Mouse (Mus musculus) adrenal gland, adult (tissue): ENCODE data around the gene Zkscan1.
"Not testable (repeated sequence)": the region's sequence is repeated elsewhere in the genome, so short reads cannot be mapped to it uniquely, and the experiment has no call there.

Experiments
- DNase-seq, 2 experiments: peaks; one replicate each; pipeline ENCODE4 v3.0.0; 2022 to 2023; ENCODE audit warnings: low spot score in 1 of 2; ENCODE audit not compliant: inconsistent age in 2 of 2

Gene Zkscan1

GRCm38 (mm10) chr5:138084996-138085395, at the start of gene Zkscan1:
Zkscan1 (plus strand) TSS chr5:138085084.
- DNase-seq = peak; percentile 87 to 95

- DNase-seq = not testable (repeated sequence)
These were observed 32.0 kb upstream of the Zkscan1 start, which contains the start of gene Smok3c for GRCm38 (mm10) chr5:138052894-138053293. Smok3c (plus strand) TSS chr5:138053194.

GRCm38 (mm10) chr5:138073803-138074202, 11.1 kb upstream of the Zkscan1 start:
- DNase-seq = no peak

GRCm38 (mm10) chr5:138075684-138076083, 9.2 kb upstream of the Zkscan1 start:
- peak in 1 of 2 experiments; percentile 77 for DNase-seq

GRCm38 (mm10) chr5:138076148-138076547, 8.7 kb upstream of the Zkscan1 start:
- no peak for DNase-seq

DNA sequence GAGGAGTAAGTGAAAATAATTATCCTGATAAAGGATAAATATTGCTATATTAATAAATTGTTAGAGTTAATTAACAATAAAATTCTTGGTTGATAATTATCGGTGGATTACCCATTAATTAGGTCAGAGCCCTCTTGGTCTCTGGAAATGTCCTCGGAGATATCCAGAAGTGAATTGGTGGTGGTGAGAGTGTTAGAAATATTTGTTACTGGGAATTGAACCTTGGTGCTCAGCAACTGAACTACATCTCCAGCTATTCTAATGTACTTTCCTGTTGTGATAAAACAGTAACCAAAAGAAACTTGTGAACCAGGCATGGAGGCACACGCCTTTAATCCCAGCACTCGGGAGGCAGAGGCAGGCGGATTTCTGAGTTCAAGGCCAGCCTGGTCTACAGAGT, 4.4 kb upstream of the Zkscan1 start:
- DNase-seq = no peak

GRCm38 (mm10) chr5:138081446-138081845, 3.4 kb upstream of the Zkscan1 start:
- peak in 1 of 2 experiments; percentile 12 for DNase-seq

DNA sequence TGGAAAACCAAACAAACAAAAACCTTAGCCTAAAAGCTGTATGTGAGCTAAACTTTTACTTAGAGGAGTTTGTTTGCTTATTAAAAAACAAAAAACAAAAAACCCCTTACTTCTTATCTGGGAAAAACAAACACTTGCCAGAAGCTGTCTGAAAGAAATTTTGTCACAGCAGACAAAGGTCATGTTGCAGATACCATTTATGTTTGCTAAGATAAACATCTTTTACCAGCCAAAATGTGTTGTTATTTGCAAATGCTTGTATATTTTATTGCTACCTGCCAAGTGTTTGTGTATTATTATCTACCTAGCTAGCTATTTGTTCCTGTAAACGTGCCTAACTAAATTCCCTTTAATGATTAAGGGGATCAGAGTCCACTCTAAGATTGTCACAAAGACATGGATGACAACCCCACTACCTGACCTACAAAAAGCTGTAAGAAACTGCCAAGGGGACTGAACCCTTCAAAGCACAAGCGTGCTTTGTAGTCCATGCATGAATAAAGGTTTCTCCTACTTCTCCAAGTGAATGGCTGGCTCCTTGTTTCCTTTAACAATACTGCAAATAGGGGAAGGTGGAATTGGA, 1.5 kb upstream of the Zkscan1 start:
- no peak for DNase-seq

GRCm38 (mm10) chr5:138083936-138084335, 948 bp upstream of the Zkscan1 start:
- DNase-seq = peak in 1 of 2 experiments; percentile 21

GRCm38 (mm10) chr5:138084507-138084906, 377 bp upstream of the Zkscan1 start:
- peak in 1 of 2 experiments; percentile 49 for DNase-seq

GRCm38 (mm10) chr5:138085421-138085911, 582 bp downstream of the Zkscan1 start:
- peak; percentile 31 to 83 for DNase-seq

DNA sequence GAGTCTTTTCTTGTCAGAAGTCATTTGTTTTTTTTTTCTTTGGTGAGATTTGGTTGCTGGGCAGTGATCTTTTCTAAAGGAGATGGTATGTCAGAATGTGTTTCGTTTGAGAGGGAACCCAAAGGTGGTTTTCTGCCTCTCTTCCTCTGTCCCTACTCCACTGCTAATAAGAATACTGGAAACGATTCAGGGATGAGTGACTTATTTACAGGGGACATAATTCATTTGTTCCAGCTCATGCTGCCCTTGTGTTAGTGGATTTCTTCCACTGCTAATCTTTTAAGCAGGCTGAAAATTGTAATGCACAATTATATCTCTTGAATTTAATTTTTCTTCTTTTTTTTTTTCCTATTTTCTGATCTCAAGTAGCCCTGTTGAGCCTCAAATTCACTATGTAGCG, 2.0 kb downstream of the Zkscan1 start:
- DNase-seq = no peak

GRCm38 (mm10) chr5:138088366-138088765, 3.5 kb downstream of the Zkscan1 start:
- DNase-seq = no peak

DNA sequence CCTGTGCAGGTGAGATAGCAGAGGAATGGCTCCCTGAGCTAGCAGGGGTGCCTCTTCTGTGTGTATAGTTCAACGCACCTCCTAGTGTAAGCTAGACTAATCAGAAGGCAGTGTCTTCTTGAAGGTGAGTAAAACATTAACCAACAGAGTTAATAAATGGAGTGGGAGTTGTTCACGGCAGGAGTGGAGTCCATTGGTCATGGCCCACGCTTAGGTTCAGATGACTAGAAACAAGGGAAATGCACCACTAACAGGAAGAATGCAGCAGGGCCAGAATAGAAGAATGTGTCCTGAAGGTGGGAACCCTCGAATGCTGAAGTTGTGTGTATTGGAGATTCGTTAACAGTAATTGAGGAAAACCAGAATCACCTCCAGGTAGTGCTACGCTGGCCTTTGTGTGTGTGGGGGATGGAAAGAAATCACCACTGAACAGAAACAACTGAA, 4.2 kb downstream of the Zkscan1 start:
- no peak for DNase-seq

- no peak for DNase-seq
These were observed 5.4 kb downstream of the Zkscan1 start for GRCm38 (mm10) chr5:138090271-138090670.

GRCm38 (mm10) chr5:138090737-138091136, 5.9 kb downstream of the Zkscan1 start:
- DNase-seq = no peak

DNA sequence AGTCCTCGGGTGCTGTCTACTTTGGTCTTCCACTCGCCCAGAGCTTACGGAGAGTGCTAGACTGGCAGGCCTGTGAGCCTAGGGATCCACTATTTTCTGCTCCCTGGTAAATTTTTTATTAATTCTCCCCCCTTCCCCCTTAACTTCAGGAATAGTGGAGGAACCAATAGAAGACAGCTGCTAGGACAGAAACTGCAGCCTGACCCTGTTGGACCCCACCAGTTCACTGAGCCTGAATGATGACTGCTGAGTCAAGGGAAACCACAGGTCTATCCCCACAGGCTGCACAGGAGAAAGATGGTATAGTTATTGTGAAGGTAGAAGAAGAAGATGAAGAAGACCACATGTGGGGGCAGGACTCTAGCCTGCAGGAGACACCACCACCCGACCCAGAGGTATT, 7.9 kb downstream of the Zkscan1 start:
- no peak for DNase-seq

GRCm38 (mm10) chr5:138094474-138094873, 9.6 kb downstream of the Zkscan1 start:
- DNase-seq = no peak

DNA sequence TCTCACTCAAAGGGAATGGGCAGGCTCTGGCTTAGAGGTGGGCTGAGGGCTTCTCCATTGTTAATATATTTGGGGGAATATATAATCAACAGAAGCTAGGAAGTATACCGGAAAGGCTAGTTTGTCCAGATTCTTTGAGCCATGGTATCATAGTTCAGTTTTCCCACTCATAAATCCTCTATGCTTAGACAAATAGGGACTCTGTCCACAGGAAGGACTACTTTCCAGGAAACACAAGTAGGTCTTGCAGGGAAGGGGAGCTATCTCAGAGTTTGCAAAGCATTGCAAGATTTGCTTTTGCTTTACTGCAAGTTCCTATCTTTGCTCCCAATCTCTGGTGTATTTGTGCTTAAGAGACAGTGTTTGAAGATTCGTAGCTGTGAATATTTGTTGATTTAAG, 20.1 kb downstream of the Zkscan1 start:
- no peak for DNase-seq

DNA sequence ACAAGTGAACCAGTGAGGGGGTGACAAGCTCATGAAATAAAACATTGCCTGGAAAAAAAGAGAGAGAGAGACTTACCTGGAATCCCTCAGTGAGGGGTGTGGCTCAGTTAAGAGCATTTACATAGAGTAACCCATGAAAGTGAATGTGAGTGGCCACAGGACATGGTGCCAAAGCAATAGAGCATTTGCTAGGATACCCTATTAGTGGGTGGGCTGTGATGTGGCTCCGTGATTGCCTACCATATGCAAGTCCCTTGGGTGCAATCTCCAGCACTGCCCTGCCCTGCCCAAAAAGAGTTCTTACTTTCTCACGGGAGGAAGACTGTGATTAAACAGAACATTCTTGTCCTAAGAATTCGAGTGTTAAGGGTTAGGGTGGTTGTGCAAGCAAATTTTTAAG, 22.2 kb downstream of the Zkscan1 start:
- DNase-seq = no peak

GRCm38 (mm10) chr5:138109847-138110396, 25.0 kb downstream of the Zkscan1 start:
- DNase-seq = not testable (repeated sequence)
